Mouse (Mus musculus) myocyte (in vitro differentiated cells): ENCODE data around the gene Aldh1l1.

Experiments
- MAX ChIP-seq: IDR thresholded peaks from one replicate; pipeline ENCODE4 v1.6.1; 2011; ENCODE audit warnings: low read depth, mild to moderate bottlenecking, control low read depth
- MYOD1 ChIP-seq, 3 experiments: IDR thresholded peaks; one replicate each; pipeline ENCODE4 v1.6.1; 2011; ENCODE audit warnings: control low read depth in 2 of 3, low read depth in 2 of 3, mild to moderate bottlenecking in 2 of 3, moderate library complexity in 1 of 3; ENCODE audit not compliant: insufficient read length in 2 of 3, control insufficient read depth in 1 of 3
- MYOG ChIP-seq, 3 experiments: IDR thresholded peaks; one replicate each; pipeline ENCODE4 v1.6.1; 2011; ENCODE audit warnings: control low read depth in 2 of 3, low read depth in 2 of 3, mild to moderate bottlenecking in 2 of 3; ENCODE audit not compliant: insufficient read length in 2 of 3, control insufficient read depth in 1 of 3, insufficient read depth in 1 of 3
- POLR2A ChIP-seq: IDR thresholded peaks from one replicate; pipeline ENCODE4 v1.6.1; 2011; ENCODE audit warnings: low read depth, mild to moderate bottlenecking, control low read depth, moderate library complexity; ENCODE audit not compliant: insufficient read length
- TCF12 ChIP-seq: IDR thresholded peaks from one replicate; pipeline ENCODE4 v1.6.1; 2011; ENCODE audit warnings: mild to moderate bottlenecking, control low read depth; ENCODE audit not compliant: poor library complexity, insufficient read depth, severe bottlenecking
- USF1 ChIP-seq: IDR thresholded peaks from one replicate; pipeline ENCODE4 v1.6.1; 2011; ENCODE audit warnings: low read depth, mild to moderate bottlenecking, control low read depth, moderate library complexity

DNA sequence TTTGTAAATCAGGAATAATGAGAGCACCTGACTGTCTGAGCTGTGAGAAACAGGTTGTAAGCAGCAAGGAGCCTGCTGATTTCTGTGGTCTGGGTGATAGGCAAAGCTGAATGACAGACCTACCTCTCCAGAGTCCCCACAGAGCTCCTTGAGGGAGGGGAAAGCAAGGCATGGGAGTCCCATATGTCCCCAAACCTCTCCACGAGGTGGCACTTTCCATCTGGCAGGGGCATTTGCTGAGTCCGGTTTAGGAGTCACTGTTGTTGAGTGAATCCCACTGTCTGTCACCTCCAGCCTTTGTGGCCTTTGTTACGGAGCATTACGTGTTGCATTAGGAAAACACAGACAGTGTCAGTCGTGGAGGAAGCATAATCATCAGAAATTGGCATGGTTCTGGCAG lies 133.7 kb downstream of the Aldh1l1 start:
- TF ChIP-seq USF1 (no peak), POLR2A (no peak), MYOG (IDR thresholded peaks at IDR 0.05; ENCODE audit: control insufficient read depth in 1 of 3, insufficient read depth in 1 of 3, insufficient read length in 2 of 3, low read depth in 2 of 3) (no peak), TCF12 (no peak), MAX (no peak), MYOD1 (IDR thresholded peaks at IDR 0.05; ENCODE audit: control insufficient read depth in 1 of 3, insufficient read length in 2 of 3, low read depth in 2 of 3) (no peak)
